Mouse (Mus musculus): ENCODE measurements around the gene Akr1a1. TPM values are rescaled to one million over a fixed set of nuclear protein-coding genes. Genes with fewer than 3 reads are reported as not detected.
A peak's percentile ranks its signal among the peaks of the same experiment; 100 is the strongest.

The Akr1a1 gene
- polyA plus RNA-seq, 1 experiment = 737 TPM

DNA sequence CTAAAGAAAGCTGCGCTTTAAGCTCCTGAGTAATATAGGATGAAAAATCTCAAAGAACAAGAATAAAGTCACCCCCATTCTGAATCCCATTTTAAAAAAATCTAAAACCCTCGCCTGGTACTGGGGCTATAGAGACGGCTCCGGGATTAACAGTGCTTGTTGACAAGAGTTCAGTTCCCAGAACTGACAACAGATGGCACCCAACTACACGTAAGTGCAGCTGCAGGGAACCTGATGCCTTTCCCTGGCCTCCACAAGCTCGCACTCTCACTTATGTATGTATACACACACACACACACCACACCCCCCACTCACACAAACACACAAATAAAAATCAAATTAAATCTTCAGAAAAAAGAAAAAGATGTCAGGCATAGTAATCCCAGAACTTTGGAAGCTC is 7.2 kb downstream of the Akr1a1 start:
- Histone ChIP-seq H3ac (ENCODE audit: control insufficient read depth, insufficient read length, low read depth) (no peak overlapping the region), H3K27me3 (ENCODE audit: control insufficient read depth, insufficient read depth, insufficient read length) (no peaks in the 10 kb centered on the region), H3K4me3 (ENCODE audit: insufficient read depth, poor library complexity, severe bottlenecking) (no peak overlapping the region), H3K36me3 (ENCODE audit: control insufficient read depth, insufficient read depth) (peaks cover 82% of the 10 kb centered on the region), H3K79me3 (ENCODE audit: low read depth) (peaks cover 62% of the 10 kb centered on the region), H3K79me2 (ENCODE audit: control insufficient read depth, insufficient read depth) (peaks cover 89% of the 10 kb centered on the region)
- no peak for TF ChIP-seq MYOD1 (IDR thresholded peaks at IDR 0.05; ENCODE audit: control insufficient read depth, insufficient read length, low read depth)
- no peak for TF ChIP-seq MAX (IDR thresholded peaks at IDR 0.05)
- no peak for TF ChIP-seq USF1 (IDR thresholded peaks at IDR 0.05; ENCODE audit: low read depth)
- no peak for TF ChIP-seq CTCF (IDR thresholded peaks at IDR 0.05; ENCODE audit: control insufficient read depth, insufficient read depth, insufficient read length)
- no peak for TF ChIP-seq MYOG (IDR thresholded peaks at IDR 0.05; ENCODE audit: control insufficient read depth, extremely low read depth, insufficient read length)
- no peak for TF ChIP-seq FOSL1 (IDR thresholded peaks at IDR 0.05; ENCODE audit: insufficient read depth, low read length, poor library complexity, severe bottlenecking)
- TF ChIP-seq CEBPB (IDR thresholded peaks at IDR 0.05; ENCODE audit: low read depth) = no peak

DNA sequence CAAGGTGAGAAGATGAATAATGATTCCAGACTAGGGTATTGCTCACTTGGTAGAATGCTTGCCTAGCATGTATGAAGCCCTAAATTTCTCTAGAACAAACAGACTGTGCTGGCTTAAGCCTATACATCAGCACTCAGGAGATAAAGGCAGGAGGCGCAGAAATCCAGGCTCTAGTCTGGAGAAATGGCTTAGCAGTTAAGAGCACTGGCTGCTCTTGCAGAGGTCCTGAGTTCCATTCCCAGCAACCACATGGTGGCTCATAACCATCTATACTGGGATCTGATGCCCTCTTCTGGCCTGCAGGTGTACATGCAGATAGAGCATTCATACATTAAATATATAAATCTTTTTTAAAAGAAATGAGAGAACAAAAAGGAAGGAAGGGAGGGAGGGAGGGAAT is 9.4 kb downstream of the Akr1a1 start:
- Histone ChIP-seq H3K4me3 (ENCODE audit: insufficient read depth, poor library complexity, severe bottlenecking) (no peak overlapping the region), H3K27me3 (ENCODE audit: control insufficient read depth, insufficient read depth, insufficient read length) (no peaks in the 10 kb centered on the region), H3K36me3 (ENCODE audit: control insufficient read depth, insufficient read depth) (peaks cover 87% of the 10 kb centered on the region), H3ac (ENCODE audit: control insufficient read depth, insufficient read length, low read depth) (no peak overlapping the region), H3K79me3 (ENCODE audit: low read depth) (peaks cover 40% of the 10 kb centered on the region), H3K79me2 (ENCODE audit: control insufficient read depth, insufficient read depth) (peaks cover 66% of the 10 kb centered on the region)
- TF ChIP-seq USF1 (IDR thresholded peaks at IDR 0.05; ENCODE audit: low read depth) = no peak
- TF ChIP-seq CTCF (IDR thresholded peaks at IDR 0.05; ENCODE audit: control insufficient read depth, insufficient read depth, insufficient read length) = no peak
- TF ChIP-seq MYOG (IDR thresholded peaks at IDR 0.05; ENCODE audit: control insufficient read depth, extremely low read depth, insufficient read length) = no peak
- no peak for TF ChIP-seq CEBPB (IDR thresholded peaks at IDR 0.05; ENCODE audit: low read depth)
- TF ChIP-seq MAX (IDR thresholded peaks at IDR 0.05) = no peak
- TF ChIP-seq MYOD1 (IDR thresholded peaks at IDR 0.05; ENCODE audit: control insufficient read depth, insufficient read length, low read depth) = no peak
- no peak for TF ChIP-seq FOSL1 (IDR thresholded peaks at IDR 0.05; ENCODE audit: insufficient read depth, low read length, poor library complexity, severe bottlenecking)

DNA sequence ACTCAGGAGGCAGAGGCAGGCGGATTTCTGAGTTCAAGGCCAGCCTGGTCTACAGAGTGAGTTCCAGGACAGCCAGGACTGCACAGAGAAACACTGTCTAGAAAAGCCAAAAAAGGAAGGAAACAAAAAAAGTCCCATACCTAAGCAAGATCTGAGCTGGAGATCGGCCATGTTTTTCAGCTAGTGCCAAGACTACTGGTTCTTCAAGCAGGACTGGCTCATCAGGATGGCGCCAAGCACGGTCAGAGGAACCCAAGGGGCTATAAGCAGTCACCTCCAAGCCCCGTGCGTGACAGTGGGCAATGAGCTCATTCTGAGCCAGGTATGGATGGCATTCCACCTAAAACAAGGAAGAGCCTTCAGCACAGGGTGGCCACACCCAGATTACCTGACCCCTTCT is 12.7 kb downstream of the Akr1a1 start:
- peaks cover 85% of the 10 kb centered on the region for H3K36me3 ChIP-seq (ENCODE audit: control insufficient read depth, insufficient read depth)

DNA sequence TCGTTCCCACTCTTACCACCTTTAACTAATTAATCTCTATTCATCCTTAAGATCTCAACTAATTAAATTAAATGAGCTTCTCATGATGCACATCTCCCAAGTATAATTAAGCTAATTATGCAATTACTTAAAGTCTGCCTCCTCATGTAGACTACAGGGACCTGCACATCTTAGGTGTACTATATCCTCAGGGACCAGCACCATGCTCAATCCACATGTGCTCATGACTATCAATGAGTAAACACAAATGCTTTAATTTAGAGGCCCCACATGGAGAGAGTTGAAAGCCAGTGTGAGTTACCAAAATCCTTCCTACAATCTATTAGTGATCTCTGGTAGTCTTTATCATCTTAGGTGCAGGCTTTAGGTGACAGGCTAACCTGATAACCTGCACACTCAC is 16.3 kb downstream of the Akr1a1 start:
- Histone ChIP-seq H3K4me3 (ENCODE audit: insufficient read depth, poor library complexity, severe bottlenecking) (no peak overlapping the region), H3K27me3 (ENCODE audit: control insufficient read depth, insufficient read depth, insufficient read length) (no peaks in the 10 kb centered on the region), H3K79me3 (ENCODE audit: low read depth) (no peaks in the 10 kb centered on the region), H3ac (ENCODE audit: control insufficient read depth, insufficient read length, low read depth) (no peak overlapping the region), H3K79me2 (ENCODE audit: control insufficient read depth, insufficient read depth) (no peaks in the 10 kb centered on the region), H3K36me3 (ENCODE audit: control insufficient read depth, insufficient read depth) (peaks cover 54% of the 10 kb centered on the region)
- no peak for TF ChIP-seq FOSL1 (IDR thresholded peaks at IDR 0.05; ENCODE audit: insufficient read depth, low read length, poor library complexity, severe bottlenecking)
- TF ChIP-seq USF1 (IDR thresholded peaks at IDR 0.05; ENCODE audit: low read depth) = no peak
- TF ChIP-seq MYOG (IDR thresholded peaks at IDR 0.05; ENCODE audit: control insufficient read depth, extremely low read depth, insufficient read length) = no peak
- TF ChIP-seq MYOD1 (IDR thresholded peaks at IDR 0.05; ENCODE audit: control insufficient read depth, insufficient read length, low read depth) = no peak
- no peak for TF ChIP-seq MAX (IDR thresholded peaks at IDR 0.05)
- TF ChIP-seq CEBPB (IDR thresholded peaks at IDR 0.05; ENCODE audit: low read depth) = no peak
- TF ChIP-seq CTCF (IDR thresholded peaks at IDR 0.05; ENCODE audit: control insufficient read depth, insufficient read depth, insufficient read length) = no peak

More for the DNA sequence above, 12.7 kb downstream of the Akr1a1 start:
- Histone ChIP-seq H3K79me2 (ENCODE audit: control insufficient read depth, insufficient read depth) (peaks cover 34% of the 10 kb centered on the region), H3K4me3 (ENCODE audit: insufficient read depth, poor library complexity, severe bottlenecking) (no peak overlapping the region), H3K27me3 (ENCODE audit: control insufficient read depth, insufficient read depth, insufficient read length) (no peaks in the 10 kb centered on the region), H3K79me3 (ENCODE audit: low read depth) (peaks cover 11% of the 10 kb centered on the region), H3ac (ENCODE audit: control insufficient read depth, insufficient read length, low read depth) (no peak overlapping the region)
- TF ChIP-seq MAX (IDR thresholded peaks at IDR 0.05) = no peak
- no peak for TF ChIP-seq CEBPB (IDR thresholded peaks at IDR 0.05; ENCODE audit: low read depth)
- no peak for TF ChIP-seq CTCF (IDR thresholded peaks at IDR 0.05; ENCODE audit: control insufficient read depth, insufficient read depth, insufficient read length)
- TF ChIP-seq USF1 (IDR thresholded peaks at IDR 0.05; ENCODE audit: low read depth) = no peak
- TF ChIP-seq MYOG (IDR thresholded peaks at IDR 0.05; ENCODE audit: control insufficient read depth, extremely low read depth, insufficient read length) = no peak
- no peak for TF ChIP-seq MYOD1 (IDR thresholded peaks at IDR 0.05; ENCODE audit: control insufficient read depth, insufficient read length, low read depth)

DNA sequence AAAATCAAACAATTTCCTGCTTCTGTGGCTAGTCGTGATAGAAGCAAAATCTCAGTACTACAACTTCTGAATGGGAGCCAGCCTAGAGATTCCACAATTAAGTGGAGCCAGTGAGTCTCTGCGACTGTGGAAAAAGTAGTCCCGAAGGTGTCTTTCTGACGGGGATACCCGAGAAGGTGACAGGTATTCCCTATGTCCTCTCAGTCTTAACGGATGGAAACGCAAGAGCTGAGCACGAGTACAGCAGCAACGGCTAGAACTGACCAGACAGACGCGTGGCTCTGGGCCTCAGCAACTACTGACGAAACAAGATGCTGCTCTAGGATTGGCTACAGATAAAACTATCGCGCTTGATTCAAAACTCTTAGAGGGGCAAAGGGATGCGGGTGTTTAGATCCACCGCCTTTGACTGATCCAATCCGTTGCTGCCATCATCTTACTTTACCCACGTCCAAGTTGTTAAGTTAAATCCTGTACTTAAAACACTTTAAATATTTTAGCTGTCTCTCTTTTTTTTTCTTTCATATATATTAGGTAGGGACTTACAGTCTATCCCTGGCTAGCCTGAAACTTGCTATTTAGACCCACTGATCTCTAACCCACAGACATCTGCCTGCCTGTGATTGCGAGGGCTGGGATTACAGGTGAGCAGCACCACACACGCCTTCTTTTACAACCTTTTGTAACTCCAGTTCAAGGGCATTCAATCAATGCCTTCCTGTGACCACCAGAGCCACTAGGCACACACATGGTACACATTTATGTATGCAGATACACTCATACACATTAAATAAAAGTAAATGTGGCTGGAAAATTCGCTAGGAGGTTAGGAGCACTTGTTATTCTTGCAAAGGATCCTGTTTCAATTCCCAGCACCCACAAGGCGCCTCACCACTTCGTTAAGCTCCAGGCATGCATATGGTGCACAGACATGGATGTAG is 23.5 kb downstream of the Akr1a1 start, which contains the start of gene Nasp:
Gene Nasp (minus strand): TSS at position 220 of the 941 bp plus-strand sequence.
- H3ac ChIP-seq (ENCODE audit: control insufficient read depth, insufficient read length, low read depth) = peak within 1 kb of the TSS; percentile 75
- peaks cover 19% of the 10 kb centered on the region for H3K36me3 ChIP-seq (ENCODE audit: control insufficient read depth, insufficient read depth)
- H3K27me3 ChIP-seq (ENCODE audit: control insufficient read depth, insufficient read depth, insufficient read length) = no peaks in the 10 kb centered on the region
- peaks cover 44% of the 10 kb centered on the region for H3K79me2 ChIP-seq (ENCODE audit: control insufficient read depth, insufficient read depth)
- H3K79me3 ChIP-seq (ENCODE audit: low read depth) = peaks cover 33% of the 10 kb centered on the region
- peak; percentile 2 for TF ChIP-seq USF1 (IDR thresholded peaks at IDR 0.05; ENCODE audit: low read depth)
- TF ChIP-seq CTCF (IDR thresholded peaks at IDR 0.05; ENCODE audit: control insufficient read depth, insufficient read depth, insufficient read length) = no peak
- TF ChIP-seq MYOG (IDR thresholded peaks at IDR 0.05; ENCODE audit: control insufficient read depth, extremely low read depth, insufficient read length) = no peak
- no peak for TF ChIP-seq MYOD1 (IDR thresholded peaks at IDR 0.05; ENCODE audit: control insufficient read depth, insufficient read length, low read depth)
- TF ChIP-seq MAX (IDR thresholded peaks at IDR 0.05) = peak; percentile 87
- peak within 1 kb of the TSS; percentile 94 for H3K4me3 ChIP-seq (ENCODE audit: insufficient read depth, poor library complexity, severe bottlenecking)

Measured in C2C12 (cell line).